Mouse (Mus musculus): Measurements from ENCODE around the gene Tnc. TPM values are rescaled to one million over a fixed set of nuclear protein-coding genes. Genes with fewer than 3 reads are reported as not detected.
A peak's percentile ranks its signal among the peaks of the same experiment; 100 is the strongest.

Tnc gene
- 24.6 and 28.9 TPM in 2 replicates for polyA plus RNA-seq (2014; fragmentation: Nextera tagmentation; extraction: Ambion mirVana)

DNA sequence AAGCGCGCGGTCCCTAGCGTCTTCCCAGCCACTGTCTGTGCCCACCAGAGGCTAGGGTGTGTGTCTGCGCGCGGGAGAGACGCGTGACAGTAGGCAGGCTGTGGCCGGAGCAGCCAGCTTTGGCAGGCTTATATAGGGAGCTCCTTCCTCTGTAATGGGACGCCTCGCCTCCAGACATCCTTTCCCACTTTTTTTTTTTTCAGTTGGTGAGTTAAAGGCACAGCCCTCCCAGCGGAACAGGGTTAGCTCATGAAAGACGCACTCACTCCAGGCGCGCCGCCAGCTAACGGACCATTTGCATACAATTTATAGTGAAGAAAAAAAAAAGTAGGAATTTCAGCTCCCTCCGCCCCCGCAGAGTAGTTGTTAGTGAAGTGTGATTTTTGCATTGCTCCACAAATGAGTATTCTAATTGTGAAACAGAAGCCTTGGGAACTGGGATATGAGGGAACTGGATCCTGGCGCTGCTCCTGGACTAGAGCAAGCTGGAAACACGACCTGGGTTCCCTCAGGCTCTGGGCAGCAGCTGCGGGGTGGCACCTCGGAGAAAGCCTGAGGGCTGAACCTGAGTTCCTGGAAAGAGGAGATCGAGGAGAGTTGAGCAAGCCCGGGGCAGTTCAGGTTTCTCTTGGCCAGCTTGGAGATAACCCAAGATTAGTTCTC, at the start of gene Tnc:
TSS of gene Tnc (minus strand) at position 185 of the 663 bp plus-strand sequence.
- under 1% methylated on average over 26 of the region's 26 CpGs for WGBS (ENCODE audit: insufficient replicate concordance)
- ATAC-seq (replicated peaks; ENCODE audit: insufficient number of reproducible peaks, low FRiP score, low TSS enrichment): peak; percentile 73; the same call in 1 of the 2 replicates
- H3K4me3 ChIP-seq (ENCODE audit: low read depth, low read length): peak within 1 kb of the TSS; percentile 35
- no peaks in the 10 kb centered on the region for H3K4me1 ChIP-seq (ENCODE audit: control insufficient read depth, insufficient read depth, low read length)
- no peak within 1 kb of the TSS for H3K27ac ChIP-seq (ENCODE audit: low read depth, low read length)
- 0 out of 2 replicates have a peak within 1 kb of the TSS, but pooled peaks have one; percentile 40 for H3K9ac ChIP-seq (ENCODE audit: low read depth, low read length)
- H3K36me3 ChIP-seq (ENCODE audit: control insufficient read depth, insufficient read depth, low read length): no peaks in the 10 kb centered on the region
- peaks cover 60% of the 10 kb centered on the region for H3K27me3 ChIP-seq (ENCODE audit: control insufficient read depth, insufficient read depth, low read length)
- H3K9me3 ChIP-seq (replicated peaks; ENCODE audit: control insufficient read depth, low read length): no peaks in the 10 kb centered on the region
- H3K4me2 ChIP-seq: peak within 1 kb of the TSS; percentile 60

- Histone ChIP-seq H3K36me3 (ENCODE audit: control insufficient read depth, insufficient read depth, low read length) (no peaks in the 10 kb centered on the region), H3K4me2 (no peak overlapping the region), H3K4me1 (ENCODE audit: control insufficient read depth, insufficient read depth, low read length) (no peaks in the 10 kb centered on the region), H3K9ac (ENCODE audit: low read depth, low read length) (no peak overlapping the region), H3K27ac (ENCODE audit: low read depth, low read length) (no peak overlapping the region), H3K4me3 (ENCODE audit: low read depth, low read length) (no peak overlapping the region), H3K9me3 (replicated peaks; ENCODE audit: control insufficient read depth, low read length) (no peaks in the 10 kb centered on the region), H3K27me3 (ENCODE audit: control insufficient read depth, insufficient read depth, low read length) (no peaks in the 10 kb centered on the region)
- WGBS (ENCODE audit: insufficient replicate concordance): 70% methylated on average over 5 of the region's 5 CpGs
- ATAC-seq (replicated peaks; ENCODE audit: insufficient number of reproducible peaks, low FRiP score, low TSS enrichment): no peak
These were observed 47.4 kb upstream of the Tnc start for GRCm38 (mm10) chr4:64094221-64094620.

GRCm38 (mm10) chr4:64092857-64093256, 46.0 kb upstream of the Tnc start:
- H3K4me1 ChIP-seq (ENCODE audit: control insufficient read depth, insufficient read depth, low read length): no peaks in the 10 kb centered on the region
- H3K36me3 ChIP-seq (ENCODE audit: control insufficient read depth, insufficient read depth, low read length): no peaks in the 10 kb centered on the region
- no peaks in the 10 kb centered on the region for H3K27me3 ChIP-seq (ENCODE audit: control insufficient read depth, insufficient read depth, low read length)
- H3K4me3 ChIP-seq (ENCODE audit: low read depth, low read length): no peak overlapping the region
- H3K4me2 ChIP-seq: no peak overlapping the region
- H3K9ac ChIP-seq (ENCODE audit: low read depth, low read length): no peak overlapping the region
- no peaks in the 10 kb centered on the region for H3K9me3 ChIP-seq (replicated peaks; ENCODE audit: control insufficient read depth, low read length)
- no peak overlapping the region for H3K27ac ChIP-seq (ENCODE audit: low read depth, low read length)
- no peak for ATAC-seq (replicated peaks; ENCODE audit: insufficient number of reproducible peaks, low FRiP score, low TSS enrichment)
- WGBS (ENCODE audit: insufficient replicate concordance): 56% methylated on average over 1 of the region's 1 CpGs

- H3K4me1 ChIP-seq (ENCODE audit: control insufficient read depth, insufficient read depth, low read length): no peaks in the 10 kb centered on the region
- 63% methylated on average over 2 of the region's 2 CpGs for WGBS (ENCODE audit: insufficient replicate concordance)
- H3K4me3 ChIP-seq (ENCODE audit: low read depth, low read length): no peak overlapping the region
- no peak for ATAC-seq (replicated peaks; ENCODE audit: insufficient number of reproducible peaks, low FRiP score, low TSS enrichment)
- H3K9ac ChIP-seq (ENCODE audit: low read depth, low read length): no peak overlapping the region
- H3K27ac ChIP-seq (ENCODE audit: low read depth, low read length): no peak overlapping the region
- no peaks in the 10 kb centered on the region for H3K9me3 ChIP-seq (replicated peaks; ENCODE audit: control insufficient read depth, low read length)
- no peaks in the 10 kb centered on the region for H3K27me3 ChIP-seq (ENCODE audit: control insufficient read depth, insufficient read depth, low read length)
- H3K36me3 ChIP-seq (ENCODE audit: control insufficient read depth, insufficient read depth, low read length): no peaks in the 10 kb centered on the region
- H3K4me2 ChIP-seq: no peak overlapping the region
These were observed 42.6 kb upstream of the Tnc start for GRCm38 (mm10) chr4:64089378-64089777.

- Histone ChIP-seq H3K9ac (ENCODE audit: low read depth, low read length) (no peak overlapping the region), H3K4me1 (ENCODE audit: control insufficient read depth, insufficient read depth, low read length) (no peaks in the 10 kb centered on the region), H3K27ac (ENCODE audit: low read depth, low read length) (no peak overlapping the region), H3K36me3 (ENCODE audit: control insufficient read depth, insufficient read depth, low read length) (no peaks in the 10 kb centered on the region), H3K4me3 (ENCODE audit: low read depth, low read length) (no peak overlapping the region), H3K4me2 (no peak overlapping the region), H3K9me3 (replicated peaks; ENCODE audit: control insufficient read depth, low read length) (no peaks in the 10 kb centered on the region), H3K27me3 (ENCODE audit: control insufficient read depth, insufficient read depth, low read length) (no peaks in the 10 kb centered on the region)
- ATAC-seq (replicated peaks; ENCODE audit: insufficient number of reproducible peaks, low FRiP score, low TSS enrichment): no peak
- 70% methylated on average over 2 of the region's 2 CpGs for WGBS (ENCODE audit: insufficient replicate concordance)
These were observed 40.9 kb upstream of the Tnc start for GRCm38 (mm10) chr4:64087675-64088074.

DNA sequence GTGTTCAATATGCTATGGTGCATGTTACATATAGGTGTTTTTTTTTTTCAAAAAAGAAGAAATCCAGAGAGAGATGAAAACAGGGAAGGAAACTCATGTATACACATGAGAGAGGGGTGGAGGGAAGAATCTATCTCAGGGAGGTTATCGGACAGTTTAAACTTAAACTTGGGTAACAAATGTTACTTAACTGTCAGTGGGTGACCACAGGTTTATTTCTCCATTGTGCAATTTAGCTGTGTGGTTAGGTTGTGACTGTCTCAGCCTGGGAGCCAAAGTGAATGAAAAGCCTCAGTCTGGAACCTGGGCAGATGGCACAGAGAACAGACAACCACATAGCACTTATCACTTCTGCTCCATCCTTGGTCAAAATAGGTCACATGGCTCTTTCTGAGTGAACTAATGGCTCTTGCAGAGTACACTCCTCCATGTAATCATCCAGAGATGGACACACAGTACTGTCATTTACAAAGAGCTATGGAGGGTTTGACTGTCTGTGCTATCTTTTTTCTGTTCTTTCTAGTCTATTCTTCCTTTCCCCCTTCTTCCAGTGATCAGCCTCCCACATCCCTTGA, 39.3 kb upstream of the Tnc start:
- Histone ChIP-seq H3K4me2 (no peak overlapping the region), H3K27ac (ENCODE audit: low read depth, low read length) (no peak overlapping the region), H3K9me3 (replicated peaks; ENCODE audit: control insufficient read depth, low read length) (no peaks in the 10 kb centered on the region), H3K36me3 (ENCODE audit: control insufficient read depth, insufficient read depth, low read length) (no peaks in the 10 kb centered on the region), H3K9ac (ENCODE audit: low read depth, low read length) (no peak overlapping the region), H3K4me3 (ENCODE audit: low read depth, low read length) (no peak overlapping the region), H3K27me3 (ENCODE audit: control insufficient read depth, insufficient read depth, low read length) (no peaks in the 10 kb centered on the region), H3K4me1 (ENCODE audit: control insufficient read depth, insufficient read depth, low read length) (no peaks in the 10 kb centered on the region)
- WGBS (ENCODE audit: insufficient replicate concordance): 88% methylated on average over 1 of the region's 1 CpGs
- ATAC-seq (replicated peaks; ENCODE audit: insufficient number of reproducible peaks, low FRiP score, low TSS enrichment): no peak

DNA sequence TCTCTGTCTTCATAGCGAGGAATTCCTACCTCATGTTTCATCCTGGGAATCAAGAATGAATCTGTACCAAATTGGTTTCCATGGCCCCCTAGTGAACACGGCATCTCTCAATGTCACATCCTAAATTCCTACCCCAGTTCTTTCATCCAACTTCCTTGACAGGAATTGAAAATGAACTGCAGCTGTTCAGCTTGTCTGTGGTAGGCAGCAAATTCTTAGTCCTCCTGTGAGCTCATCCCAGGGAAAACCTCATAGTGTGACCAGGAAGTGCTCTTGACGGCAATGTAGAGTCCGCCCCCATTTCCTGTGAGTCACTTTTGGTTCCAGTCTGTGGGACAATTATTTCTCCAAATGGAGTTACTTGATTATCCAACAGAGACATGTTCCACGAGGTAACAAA, 37.0 kb upstream of the Tnc start:
- no peak overlapping the region for H3K4me3 ChIP-seq (ENCODE audit: low read depth, low read length)
- H3K9ac ChIP-seq (ENCODE audit: low read depth, low read length): no peak overlapping the region
- 65% methylated on average over 5 of the region's 5 CpGs for WGBS (ENCODE audit: insufficient replicate concordance)
- no peaks in the 10 kb centered on the region for H3K4me1 ChIP-seq (ENCODE audit: control insufficient read depth, insufficient read depth, low read length)
- no peaks in the 10 kb centered on the region for H3K27me3 ChIP-seq (ENCODE audit: control insufficient read depth, insufficient read depth, low read length)
- no peaks in the 10 kb centered on the region for H3K36me3 ChIP-seq (ENCODE audit: control insufficient read depth, insufficient read depth, low read length)
- no peak overlapping the region for H3K4me2 ChIP-seq
- no peak overlapping the region for H3K27ac ChIP-seq (ENCODE audit: low read depth, low read length)
- H3K9me3 ChIP-seq (replicated peaks; ENCODE audit: control insufficient read depth, low read length): no peaks in the 10 kb centered on the region
- no peak for ATAC-seq (replicated peaks; ENCODE audit: insufficient number of reproducible peaks, low FRiP score, low TSS enrichment)

GRCm38 (mm10) chr4:64078029-64078619, 31.3 kb upstream of the Tnc start:
- no peaks in the 10 kb centered on the region for H3K27me3 ChIP-seq (ENCODE audit: control insufficient read depth, insufficient read depth, low read length)
- no peak overlapping the region for H3K4me2 ChIP-seq
- ATAC-seq (replicated peaks; ENCODE audit: insufficient number of reproducible peaks, low FRiP score, low TSS enrichment): no peak
- no peaks in the 10 kb centered on the region for H3K36me3 ChIP-seq (ENCODE audit: control insufficient read depth, insufficient read depth, low read length)
- H3K4me1 ChIP-seq (ENCODE audit: control insufficient read depth, insufficient read depth, low read length): no peaks in the 10 kb centered on the region
- H3K4me3 ChIP-seq (ENCODE audit: low read depth, low read length): no peak overlapping the region
- 58% methylated on average over 2 of the region's 2 CpGs for WGBS (ENCODE audit: insufficient replicate concordance)
- no peak overlapping the region for H3K9ac ChIP-seq (ENCODE audit: low read depth, low read length)
- no peak overlapping the region for H3K27ac ChIP-seq (ENCODE audit: low read depth, low read length)
- no peaks in the 10 kb centered on the region for H3K9me3 ChIP-seq (replicated peaks; ENCODE audit: control insufficient read depth, low read length)
